Mouse (Mus musculus): ENCODE results near the gene Cfap61.

The Cfap61 gene

DNA sequence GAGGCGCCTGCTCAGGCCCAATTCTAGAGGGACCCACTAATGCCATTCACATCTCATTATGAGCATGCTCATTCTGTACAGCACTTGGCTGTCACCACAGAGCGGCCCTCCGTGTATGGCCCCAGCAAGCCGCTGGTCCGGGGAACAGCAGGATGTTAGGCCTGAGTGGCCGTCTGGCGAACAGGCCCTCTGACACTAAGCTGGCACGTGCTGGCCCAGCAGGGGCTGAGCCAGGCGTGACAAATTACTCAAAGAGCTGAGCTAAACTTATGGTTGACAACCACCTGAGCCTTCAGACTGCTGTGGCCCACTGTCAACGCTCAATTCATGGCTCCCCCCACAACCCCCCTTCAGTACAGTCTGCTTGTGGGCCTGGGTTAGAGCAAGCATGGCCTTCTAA, 327.6 kb downstream of the Cfap61 start:
- no peak for DNase-seq

GRCm38 (mm10) chr2:146262966-146263365, 328.4 kb downstream of the Cfap61 start:
- no peak for DNase-seq
